Mouse (Mus musculus) myocyte (in vitro differentiated cells): Measurements from ENCODE around the gene Hoxa3. TPM values are rescaled to one million over a fixed set of nuclear protein-coding genes. Genes with fewer than 3 reads are reported as not detected.

Experiments used
- H3K27me3 ChIP-seq: one replicate; pipeline ENCODE4 v1.6.1; 2011; ENCODE audit not compliant: control insufficient read depth, insufficient read depth, insufficient read length
- H3K36me3 ChIP-seq: one replicate; pipeline ENCODE4 v1.6.1; 2011; ENCODE audit not compliant: control insufficient read depth, insufficient read depth
- H3K4me2 ChIP-seq: one replicate; pipeline ENCODE4 v1.6.1; 2011; ENCODE audit warnings: low read depth, control low read depth
- H3K4me3 ChIP-seq: one replicate; pipeline ENCODE4 v1.5.1; 2011; ENCODE audit warnings: mild to moderate bottlenecking, control low read depth, moderate library complexity
- H3K79me2 ChIP-seq: one replicate; pipeline ENCODE4 v1.6.1; 2011; ENCODE audit not compliant: control insufficient read depth, insufficient read depth
- H3ac ChIP-seq: one replicate; pipeline ENCODE4 v1.6.1; 2011; ENCODE audit not compliant: control insufficient read depth, insufficient read length
- CEBPB ChIP-seq: IDR thresholded peaks from 2 replicates; pipeline ENCODE4 v1.6.1; 2011; ENCODE audit warnings: mild to moderate bottlenecking, moderate library complexity; ENCODE audit not compliant: poor library complexity, insufficient read depth, severe bottlenecking
- E2F4 ChIP-seq: IDR thresholded peaks from one replicate; pipeline ENCODE4 v1.6.1; 2011; ENCODE audit warnings: mild to moderate bottlenecking, control low read depth, moderate library complexity; ENCODE audit not compliant: insufficient read depth
- MAX ChIP-seq: IDR thresholded peaks from one replicate; pipeline ENCODE4 v1.6.1; 2011; ENCODE audit warnings: low read depth, mild to moderate bottlenecking, control low read depth
- MYOD1 ChIP-seq, 3 experiments: IDR thresholded peaks; one replicate each; pipeline ENCODE4 v1.6.1; 2011; ENCODE audit warnings: control low read depth in 2 of 3, low read depth in 2 of 3, mild to moderate bottlenecking in 2 of 3, moderate library complexity in 1 of 3; ENCODE audit not compliant: insufficient read length in 2 of 3, control insufficient read depth in 1 of 3
- MYOG ChIP-seq, 3 experiments: IDR thresholded peaks; one replicate each; pipeline ENCODE4 v1.6.1; 2011; ENCODE audit warnings: control low read depth in 2 of 3, low read depth in 2 of 3, mild to moderate bottlenecking in 2 of 3; ENCODE audit not compliant: insufficient read length in 2 of 3, control insufficient read depth in 1 of 3, insufficient read depth in 1 of 3
- POLR2A ChIP-seq: IDR thresholded peaks from one replicate; pipeline ENCODE4 v1.6.1; 2011; ENCODE audit warnings: low read depth, mild to moderate bottlenecking, control low read depth, moderate library complexity; ENCODE audit not compliant: insufficient read length
- POLR2AphosphoS2 ChIP-seq: IDR thresholded peaks from one replicate; pipeline ENCODE4 v1.6.1; 2011; ENCODE audit warnings: low read depth, control low read depth; ENCODE audit not compliant: insufficient read length
- REST ChIP-seq: IDR thresholded peaks from one replicate; pipeline ENCODE4 v1.6.1; 2011; ENCODE audit warnings: mild to moderate bottlenecking, control low read depth, moderate library complexity; ENCODE audit not compliant: insufficient read depth, insufficient read length
- SRF ChIP-seq: IDR thresholded peaks from one replicate; pipeline ENCODE4 v1.6.1; 2011; ENCODE audit warnings: low read depth; ENCODE audit not compliant: control insufficient read depth, insufficient read length
- TCF3 ChIP-seq: IDR thresholded peaks from one replicate; pipeline ENCODE4 v1.6.1; 2011; ENCODE audit warnings: low read depth, control low read depth; ENCODE audit not compliant: insufficient read length
- USF1 ChIP-seq: IDR thresholded peaks from one replicate; pipeline ENCODE4 v1.6.1; 2011; ENCODE audit warnings: low read depth, mild to moderate bottlenecking, control low read depth, moderate library complexity
- polyA plus RNA-seq: library from polyadenylated mRNA; unstranded; fragments of >200 nt; fragmentation: generic; extraction: Trizol; gene quantifications from one replicate; pipeline ENCODE4 v1.2.1, GENCODE M21; 2012; ENCODE audit warnings: missing spikeins

Gene Hoxa3
- polyA plus RNA-seq, 1 experiment, result 1.0 TPM

DNA sequence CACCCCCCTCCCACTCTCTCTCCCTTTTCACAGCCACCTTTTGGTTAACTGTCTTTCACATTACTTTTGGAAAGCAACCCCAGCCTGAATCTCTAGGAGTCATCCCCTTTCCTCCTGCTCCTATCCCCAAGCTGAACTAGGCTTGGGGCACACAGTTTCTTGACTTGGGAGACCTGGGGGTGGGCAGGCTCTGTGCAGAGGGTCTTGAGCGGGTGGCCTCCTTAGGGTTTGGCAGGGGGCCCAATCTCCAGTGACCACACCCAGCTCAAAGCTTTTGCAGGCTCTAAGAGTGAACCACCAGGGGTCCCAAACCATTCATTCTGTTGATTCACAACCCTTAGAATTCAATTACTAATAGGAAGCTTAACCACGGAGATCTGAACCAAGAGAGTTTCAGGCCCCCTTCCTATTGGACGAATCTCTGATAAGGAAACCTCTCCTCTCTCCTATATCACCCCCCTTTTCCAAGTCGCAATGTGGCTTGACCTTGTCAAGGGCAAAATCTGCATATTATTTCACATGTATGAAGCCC, 29.7 kb upstream of the Hoxa3 start:
- Histone ChIP-seq H3K36me3 (no peaks in the 10 kb centered on the region), H3K27me3 (no peaks in the 10 kb centered on the region), H3K79me2 (peaks cover 56% of the 10 kb centered on the region), H3K4me3 (peak overlapping the region; percentile 90), H3ac (no peak overlapping the region), H3K4me2 (peak overlapping the region; percentile 86)
- TF ChIP-seq MYOG (IDR thresholded peaks at IDR 0.05; ENCODE audit: control insufficient read depth in 1 of 3, insufficient read depth in 1 of 3, insufficient read length in 2 of 3, low read depth in 2 of 3), result no peak
- no peak for TF ChIP-seq E2F4
- no peak for TF ChIP-seq POLR2AphosphoS2
- no peak for TF ChIP-seq CEBPB
- no peak for TF ChIP-seq USF1
- no peak for TF ChIP-seq MAX
- TF ChIP-seq REST, result no peak
- TF ChIP-seq POLR2A, result no peak
- no peak for TF ChIP-seq TCF3
- TF ChIP-seq SRF, result no peak

DNA sequence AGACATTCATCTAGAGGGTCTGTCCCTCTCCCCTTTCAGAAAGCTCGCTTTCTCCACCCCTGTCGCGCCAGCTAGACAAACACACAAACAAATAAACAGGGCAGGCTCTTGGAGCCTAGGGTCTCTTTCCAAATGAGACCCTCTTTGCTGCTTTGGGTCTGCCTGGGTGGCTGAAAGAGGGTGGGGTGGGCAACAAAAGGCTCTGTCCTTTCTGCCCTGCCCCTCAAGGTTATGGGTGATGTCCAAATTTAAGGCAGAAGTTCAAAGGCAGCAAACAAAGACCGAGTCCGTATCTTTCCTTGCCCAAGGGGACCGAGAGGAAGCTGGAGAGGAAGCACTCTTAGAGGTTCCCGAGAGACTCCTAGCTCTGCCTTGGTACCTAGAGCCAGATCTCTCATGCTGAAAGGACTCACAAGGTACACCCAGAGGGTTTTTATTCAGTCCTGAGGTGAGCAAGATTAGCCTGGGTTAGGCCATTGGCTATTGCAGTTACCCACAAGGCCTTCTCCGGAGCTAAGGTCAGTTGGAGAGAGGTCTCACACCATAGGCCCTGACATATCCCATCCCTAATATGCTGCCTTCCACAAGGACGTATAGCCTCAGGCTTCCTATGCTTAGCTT, 28.0 kb upstream of the Hoxa3 start:
- peak overlapping the region; percentile 86 for H3K4me3 ChIP-seq
- peaks cover 59% of the 10 kb centered on the region for H3K79me2 ChIP-seq
- H3K36me3 ChIP-seq, result no peaks in the 10 kb centered on the region
- TF ChIP-seq POLR2AphosphoS2, result peak; percentile 31
- TF ChIP-seq REST, result no peak
- TF ChIP-seq E2F4, result no peak
- TF ChIP-seq POLR2A, result no peak
- no peaks in the 10 kb centered on the region for H3K27me3 ChIP-seq
- H3K4me2 ChIP-seq, result peak overlapping the region; percentile 76
- no peak overlapping the region for H3ac ChIP-seq

DNA sequence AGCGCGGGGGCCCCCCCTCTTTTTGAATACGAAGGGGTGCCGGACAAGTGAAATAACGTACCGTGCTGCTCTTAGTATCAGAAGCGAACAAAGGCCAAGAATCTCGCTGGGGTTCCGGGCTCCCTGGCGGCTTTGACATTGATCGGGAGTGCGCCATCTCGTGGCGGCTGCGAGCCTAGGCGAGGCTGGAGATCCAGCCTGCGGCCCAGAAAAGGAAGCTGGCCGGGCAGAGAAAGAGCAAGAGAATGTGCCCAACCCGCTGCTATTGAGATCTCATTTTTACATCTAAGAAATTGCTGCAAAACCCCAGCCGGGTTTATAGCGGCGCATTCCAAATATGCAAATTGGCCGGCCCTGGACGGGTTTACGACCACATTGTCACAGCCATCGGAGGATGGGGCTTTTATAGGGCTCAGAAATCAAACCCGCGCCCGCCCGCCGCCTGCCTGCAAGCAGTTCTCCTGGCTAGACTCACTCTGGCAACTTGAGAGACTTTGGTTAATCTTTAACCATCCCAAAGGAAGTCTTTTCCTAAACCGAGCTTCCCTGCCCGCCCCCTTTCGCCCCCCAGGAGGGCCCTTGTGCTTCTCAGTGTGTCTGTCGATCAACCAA, 27.4 kb upstream of the Hoxa3 start, which contains the start of gene Hoxa10:
Gene Hoxa10 (minus strand): TSS at position 466 of the 612 bp plus-strand sequence.
- Histone ChIP-seq H3K36me3 (no peaks in the 10 kb centered on the region), H3K27me3 (no peaks in the 10 kb centered on the region), H3K79me2 (peaks cover 65% of the 10 kb centered on the region), H3K4me2 (peak within 1 kb of the TSS; percentile 79), H3ac (peak within 1 kb of the TSS; percentile 16), H3K4me3 (peak within 1 kb of the TSS; percentile 86)
- no peak for TF ChIP-seq CEBPB
- no peak for TF ChIP-seq SRF
- TF ChIP-seq MYOD1 (IDR thresholded peaks at IDR 0.05; ENCODE audit: control insufficient read depth in 1 of 3, insufficient read length in 2 of 3, low read depth in 2 of 3), result no peak
- no peak for TF ChIP-seq USF1
- TF ChIP-seq E2F4, result no peak
- TF ChIP-seq POLR2AphosphoS2, result peak; percentile 38

GRCm38 (mm10) chr6:52239625-52240388, 26.7 kb upstream of the Hoxa3 start:
- Histone ChIP-seq H3ac (peak overlapping the region; percentile 16), H3K79me2 (peaks cover 71% of the 10 kb centered on the region), H3K36me3 (no peaks in the 10 kb centered on the region), H3K4me2 (peak overlapping the region; percentile 79), H3K4me3 (peak overlapping the region; percentile 86), H3K27me3 (no peaks in the 10 kb centered on the region)
- TF ChIP-seq E2F4, result no peak

- peak overlapping the region; percentile 86 for H3K4me3 ChIP-seq
- no peaks in the 10 kb centered on the region for H3K27me3 ChIP-seq
- TF ChIP-seq REST (no peak), CEBPB (no peak), POLR2AphosphoS2 (no peak), TCF3 (no peak)
- no peak overlapping the region for H3ac ChIP-seq
- H3K36me3 ChIP-seq, result no peaks in the 10 kb centered on the region
- H3K79me2 ChIP-seq, result peaks cover 66% of the 10 kb centered on the region
- H3K4me2 ChIP-seq, result peak overlapping the region; percentile 79
Observed at GRCm38 (mm10) chr6:52238976-52239375, 25.8 kb upstream of the Hoxa3 start.
